Mouse (Mus musculus) thymus, postnatal 0 days (tissue): ENCODE results near the gene Por. TPM values are rescaled to one million over a fixed set of nuclear protein-coding genes. Genes with fewer than 3 reads are reported as not detected.

Experiments
- DNase-seq: peaks from one replicate; pipeline ENCODE4 v3.0.0-alpha.2; 2015; ENCODE audit warnings: low spot score
- polyA plus RNA-seq: library from polyadenylated mRNA; unstranded; fragments of >200 nt; fragmentation: Nextera tagmentation; extraction: Ambion mirVana; gene quantifications from 2 replicates; pipeline ENCODE4 v1.2.1, GENCODE M21; 2015

The Por gene
- polyA plus RNA-seq, 1 experiment from 2014 or later, result 45.8 TPM

DNA sequence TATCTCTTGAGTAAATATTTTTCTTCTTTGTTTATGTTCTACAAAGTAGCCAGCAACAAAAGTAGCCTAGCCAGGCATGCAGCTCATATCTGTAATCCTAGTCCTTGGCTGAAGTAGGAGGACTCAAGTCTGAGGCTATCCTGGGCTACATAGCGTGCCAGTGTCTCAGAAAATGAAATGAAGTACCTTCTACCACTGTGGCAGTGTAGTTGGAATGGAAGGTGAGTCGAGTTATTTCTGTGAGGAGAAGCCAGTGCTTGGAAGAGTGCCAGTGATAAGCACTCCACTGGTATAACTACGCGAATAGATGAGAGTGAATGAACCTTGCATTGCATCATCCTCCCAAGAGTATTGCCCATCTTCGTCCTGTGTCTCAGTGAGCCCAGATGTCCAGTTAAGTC is 27.9 kb downstream of the Por start:
- DNase-seq, result no peak

DNA sequence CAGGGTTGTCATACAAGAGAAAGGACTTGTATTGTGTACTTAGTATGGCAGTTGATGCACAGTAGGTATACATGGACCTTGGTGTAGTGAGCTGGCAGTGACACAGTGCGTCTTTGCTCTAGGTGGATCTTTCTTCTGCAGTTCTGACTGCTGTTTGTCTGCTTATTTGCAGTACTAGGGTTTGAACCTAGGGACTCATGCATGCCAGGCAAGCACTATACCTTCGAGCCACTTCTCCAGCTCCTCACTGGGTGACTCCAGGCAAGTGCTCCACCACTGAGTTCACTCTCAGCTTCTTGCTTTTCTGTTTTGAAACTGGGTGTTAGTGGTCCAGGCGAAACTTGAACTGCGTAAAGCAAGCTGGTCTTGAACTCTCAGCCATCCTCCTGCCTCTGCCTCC is 31.8 kb downstream of the Por start:
- no peak for DNase-seq

DNA sequence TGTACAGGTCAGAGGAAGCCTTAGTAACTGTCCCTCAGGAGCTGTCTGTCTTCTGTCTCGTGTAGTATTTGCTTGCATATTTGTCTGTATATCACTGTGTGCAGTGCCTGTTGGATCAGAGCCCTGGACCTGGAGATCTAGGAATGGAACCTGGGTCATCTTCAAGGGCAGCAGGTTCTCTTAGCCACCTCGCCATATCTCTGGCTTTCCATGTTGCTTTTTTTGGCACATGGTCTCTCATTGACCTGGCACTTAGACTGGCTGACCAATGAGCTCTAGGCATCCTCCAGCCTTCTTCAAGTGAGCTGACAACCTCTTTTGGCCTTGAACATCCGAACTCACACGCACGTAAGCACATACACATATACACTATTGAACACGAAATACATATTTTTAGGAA is 32.4 kb downstream of the Por start:
- DNase-seq, result no peak

DNA sequence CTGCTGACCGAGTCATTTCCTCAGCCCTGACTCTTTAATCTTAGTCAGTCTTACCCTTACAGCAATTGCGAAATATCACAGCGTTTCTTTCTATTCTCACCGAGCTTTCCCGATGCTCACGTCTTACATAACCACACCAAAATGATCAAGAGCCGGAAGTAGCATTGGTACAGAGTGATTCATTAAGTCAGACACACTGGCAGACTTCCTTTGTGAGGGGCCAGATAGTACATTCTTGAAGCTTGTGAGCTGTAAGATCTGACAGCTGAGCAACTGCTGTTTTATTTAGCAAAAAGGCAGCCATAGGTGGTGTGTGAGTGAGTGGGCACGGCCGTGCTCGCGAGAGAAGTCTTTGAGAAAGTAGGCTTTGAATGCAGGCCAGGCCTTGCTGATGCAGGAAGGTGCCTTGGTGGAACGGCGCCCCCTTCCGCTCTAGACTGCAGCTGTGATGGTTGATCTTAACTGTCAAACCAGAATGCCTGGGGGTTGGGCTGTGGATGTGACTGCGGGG is 32.9 kb downstream of the Por start:
- DNase-seq, result peak; percentile 93

DNA sequence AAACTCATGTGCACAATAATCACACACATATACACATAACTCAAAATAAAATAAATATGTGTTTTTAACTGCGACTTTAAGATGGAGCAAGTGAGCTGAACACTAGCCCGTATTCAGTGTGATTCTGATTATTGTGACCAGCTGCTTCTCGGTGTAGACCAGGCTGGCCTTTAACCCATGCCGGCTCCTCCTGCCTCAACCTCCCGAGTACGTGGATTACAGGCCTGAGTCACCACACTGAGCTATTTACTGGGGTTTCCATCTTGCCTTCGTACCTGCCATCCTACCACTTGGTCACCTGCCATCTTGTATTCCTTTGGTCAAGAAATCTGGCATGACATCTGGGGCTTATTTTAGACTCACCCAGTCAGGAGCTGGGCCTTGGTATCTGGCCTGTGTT is 33.6 kb downstream of the Por start:
- no peak for DNase-seq

DNA sequence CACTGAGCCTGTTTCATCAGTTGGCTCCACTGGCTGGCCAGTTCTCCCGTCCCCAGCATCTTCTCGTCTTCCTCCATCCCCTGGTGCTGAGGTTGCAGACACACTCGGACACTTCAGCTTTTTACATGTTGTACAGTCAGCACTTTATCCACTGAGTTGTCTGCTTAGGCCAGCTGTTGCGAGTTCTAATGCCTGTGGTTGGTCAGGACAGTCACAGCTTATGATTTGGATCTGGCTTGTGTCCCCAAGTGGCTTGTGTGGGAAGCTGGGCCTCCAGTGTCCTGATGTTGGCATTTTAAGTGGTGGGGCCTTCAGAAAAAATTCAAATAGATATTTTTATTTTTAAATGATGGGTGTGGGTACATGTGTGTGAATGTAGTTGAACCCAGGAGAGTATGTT is 35.5 kb downstream of the Por start:
- no peak for DNase-seq

DNA sequence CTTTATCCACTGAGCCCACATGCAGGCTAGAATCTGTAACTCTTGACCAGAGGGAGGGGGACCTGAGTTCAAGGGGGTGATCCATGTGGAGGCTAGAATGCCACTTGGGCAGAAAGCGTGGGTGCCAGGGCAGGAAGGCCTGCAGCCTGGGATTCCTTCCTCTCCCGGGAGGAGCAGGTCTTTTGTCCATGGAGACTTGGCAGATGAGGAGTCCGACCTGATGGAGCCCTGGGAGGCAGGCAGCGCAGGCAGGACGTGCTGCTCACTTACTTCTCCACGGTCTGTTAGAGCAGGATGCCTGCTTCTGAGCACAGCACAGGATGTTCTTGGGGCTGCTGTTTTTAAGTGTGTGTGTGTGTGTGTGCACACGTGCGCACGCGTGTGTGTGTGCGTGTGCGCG is 37.2 kb downstream of the Por start:
- no peak for DNase-seq

DNA sequence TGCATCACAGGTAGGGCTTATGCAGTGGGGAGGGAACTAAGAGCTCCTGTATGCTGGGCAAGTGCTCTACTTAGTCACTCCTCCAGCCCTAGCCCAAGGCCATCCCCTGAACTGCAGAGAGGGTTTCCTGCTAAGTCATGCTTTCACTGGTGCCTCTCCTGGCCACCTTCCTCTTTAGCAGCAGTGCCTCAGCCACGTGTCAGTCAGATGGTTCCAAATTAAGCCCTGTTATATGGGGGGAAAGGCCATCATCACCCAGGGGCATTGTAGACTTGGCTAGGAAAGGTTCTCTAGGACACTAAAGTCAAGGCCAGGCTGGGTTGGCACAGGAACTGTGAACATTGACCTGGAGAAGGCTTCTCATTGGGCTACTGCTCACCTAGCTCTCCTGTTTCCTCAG is 38.0 kb downstream of the Por start:
- no peak for DNase-seq

DNA sequence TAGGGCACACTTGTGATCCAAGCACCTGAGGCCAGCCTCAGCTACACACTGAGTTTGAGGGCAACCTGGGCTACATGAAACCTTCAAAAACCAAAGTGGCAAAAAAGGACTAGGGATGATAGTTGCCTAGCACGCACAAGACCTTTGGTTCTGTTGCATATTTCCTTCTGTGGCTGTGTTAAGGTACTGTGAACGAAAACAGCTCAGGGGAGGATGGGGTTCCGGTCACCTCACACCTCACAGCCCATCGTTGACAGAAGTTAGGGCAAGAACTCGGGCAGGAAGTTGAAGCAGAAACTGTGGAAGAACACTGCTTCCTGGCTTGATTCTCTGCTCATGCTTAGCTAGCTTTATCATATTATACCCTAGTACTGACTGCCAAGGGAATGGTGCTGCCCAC is 39.9 kb downstream of the Por start:
- DNase-seq, result no peak

DNA sequence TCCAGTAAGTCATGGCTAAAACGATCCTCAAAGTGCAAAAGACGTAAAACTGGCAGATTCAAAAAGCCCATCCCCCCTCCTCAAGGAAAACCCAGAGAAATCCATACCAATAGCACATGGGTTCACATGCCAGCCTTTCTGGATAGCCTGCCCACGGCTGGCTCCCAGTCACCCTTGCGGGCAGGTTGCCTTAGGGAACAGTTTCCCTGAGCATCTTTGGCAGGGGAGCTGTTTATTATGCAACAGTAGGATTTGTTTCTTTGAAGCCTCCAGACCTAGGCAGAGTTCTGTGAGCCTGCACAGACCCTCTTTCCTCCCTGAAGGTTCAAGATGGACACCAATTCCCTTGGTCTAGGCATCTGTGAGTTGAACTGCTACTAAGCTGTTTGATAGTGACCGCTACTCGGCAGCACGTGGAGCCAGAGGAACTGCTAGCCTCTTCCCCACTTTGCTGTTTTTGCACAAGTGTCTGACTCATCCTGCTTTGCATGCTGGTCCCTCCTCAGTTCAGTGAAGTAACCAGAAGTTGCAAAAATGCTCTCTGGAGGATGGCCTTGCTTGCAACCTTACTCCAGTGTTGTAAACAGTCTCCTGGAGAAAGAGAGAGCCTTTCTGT is 40.9 kb downstream of the Por start:
- DNase-seq, result no peak

DNA sequence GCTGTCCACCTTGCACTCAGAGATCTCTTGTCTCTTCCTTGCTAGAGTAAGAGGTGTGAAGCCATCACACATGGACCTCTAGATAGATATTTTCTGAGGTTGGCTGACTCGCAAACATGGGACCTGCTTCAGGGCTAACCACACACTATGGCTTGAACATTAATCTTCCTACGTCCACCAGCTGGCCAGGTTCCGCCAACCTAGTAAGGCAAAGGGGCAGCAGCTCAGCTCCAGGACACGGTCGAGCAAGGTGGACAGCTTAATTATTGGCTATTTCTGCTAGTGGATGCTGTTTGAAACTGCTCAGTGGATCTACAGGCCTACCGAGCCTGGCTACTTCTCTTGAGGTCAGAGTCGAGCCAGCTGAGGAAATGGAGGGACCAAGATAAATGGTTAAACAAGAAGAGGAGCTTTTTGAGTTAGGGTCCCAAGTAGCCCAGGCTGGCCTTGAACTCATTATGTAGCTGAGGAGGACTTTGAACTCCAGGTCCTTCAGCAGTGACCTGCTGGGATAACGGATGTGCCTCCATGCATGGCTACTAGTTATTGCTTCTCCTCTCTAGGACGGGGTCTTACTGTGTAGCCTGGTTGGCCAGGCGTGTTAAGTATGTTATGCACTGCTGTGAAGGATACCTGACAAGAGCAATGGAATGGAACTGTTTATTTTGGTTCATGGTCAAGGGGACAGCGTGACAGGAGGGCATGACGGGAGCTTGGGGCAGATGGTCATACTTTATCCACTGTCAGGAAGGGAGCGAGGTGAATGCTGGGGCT is 41.9 kb downstream of the Por start:
- DNase-seq, result no peak

DNA sequence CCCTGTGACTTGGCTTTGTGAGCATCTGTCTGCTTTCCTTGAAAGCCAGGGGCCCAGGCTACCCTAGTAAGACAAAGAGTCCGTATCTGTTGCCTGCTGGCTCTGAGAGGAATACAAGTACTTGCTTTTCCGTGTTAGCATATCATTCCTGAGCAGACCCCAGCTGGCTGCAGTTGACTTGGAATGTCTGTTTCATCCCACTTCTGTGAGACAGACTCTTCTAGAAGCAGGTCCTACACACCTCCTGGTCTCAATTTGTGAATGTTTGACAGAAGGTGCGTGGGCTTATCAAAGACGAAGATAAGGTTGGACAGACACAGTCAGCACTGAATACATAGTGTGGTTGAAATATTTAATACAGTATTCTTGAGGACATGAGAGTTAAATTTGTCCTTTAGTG is 43.0 kb downstream of the Por start:
- DNase-seq, result no peak

DNA sequence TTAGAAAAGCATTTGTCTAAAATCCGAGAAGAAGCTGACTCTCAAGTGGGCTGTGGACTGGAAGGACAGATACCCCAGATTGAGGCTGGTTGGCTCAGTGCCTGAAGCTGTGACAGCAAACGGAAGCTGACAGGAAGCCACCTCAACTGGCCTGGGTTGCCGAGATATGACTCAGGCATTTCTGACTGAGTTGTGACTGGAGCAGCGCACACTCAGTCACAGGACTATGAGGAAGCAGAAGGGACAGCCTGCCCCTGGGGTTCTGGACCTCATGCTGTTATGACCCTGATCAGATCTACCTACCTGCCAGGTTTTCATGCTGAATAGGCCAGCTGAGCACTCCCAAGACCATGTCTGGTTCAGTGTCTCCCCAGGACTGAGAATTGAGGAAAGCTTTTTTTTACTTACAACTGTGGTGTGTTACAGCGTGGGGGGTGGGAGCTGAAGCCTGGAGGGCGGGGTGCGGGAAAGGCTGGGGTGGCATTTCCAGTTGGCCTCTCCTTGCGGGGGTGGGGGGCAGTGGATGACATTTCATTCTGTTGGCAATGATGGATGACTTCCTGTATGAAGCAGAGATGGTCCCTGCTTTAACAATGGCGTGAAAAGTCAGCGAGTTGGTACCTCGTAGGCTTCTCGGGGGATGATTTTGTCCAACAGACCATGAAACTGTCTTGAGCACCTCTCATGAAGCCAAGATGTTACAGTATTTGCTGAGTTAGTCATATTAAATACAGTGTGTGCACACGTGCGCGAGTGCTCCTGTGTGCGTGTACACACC is 43.8 kb downstream of the Por start:
- peak; percentile 68 for DNase-seq

DNA sequence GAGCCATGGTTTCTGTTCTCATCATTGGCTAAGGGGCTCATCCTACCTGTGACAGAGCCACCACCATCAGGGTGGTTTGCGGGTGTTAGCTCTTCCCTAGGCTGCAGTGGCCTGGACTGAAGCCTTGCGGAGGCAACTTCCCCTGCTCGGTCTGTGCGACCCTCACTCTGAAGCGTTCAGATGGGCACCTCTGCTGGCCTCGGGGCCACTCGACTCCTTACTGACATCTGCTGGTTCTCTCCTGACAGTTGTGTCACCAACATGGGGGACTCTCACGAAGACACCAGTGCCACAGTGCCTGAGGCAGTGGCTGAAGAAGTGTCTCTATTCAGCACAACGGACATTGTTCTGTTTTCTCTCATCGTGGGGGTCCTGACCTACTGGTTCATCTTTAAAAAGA is 45.8 kb downstream of the Por start:
- DNase-seq, result no peak

DNA sequence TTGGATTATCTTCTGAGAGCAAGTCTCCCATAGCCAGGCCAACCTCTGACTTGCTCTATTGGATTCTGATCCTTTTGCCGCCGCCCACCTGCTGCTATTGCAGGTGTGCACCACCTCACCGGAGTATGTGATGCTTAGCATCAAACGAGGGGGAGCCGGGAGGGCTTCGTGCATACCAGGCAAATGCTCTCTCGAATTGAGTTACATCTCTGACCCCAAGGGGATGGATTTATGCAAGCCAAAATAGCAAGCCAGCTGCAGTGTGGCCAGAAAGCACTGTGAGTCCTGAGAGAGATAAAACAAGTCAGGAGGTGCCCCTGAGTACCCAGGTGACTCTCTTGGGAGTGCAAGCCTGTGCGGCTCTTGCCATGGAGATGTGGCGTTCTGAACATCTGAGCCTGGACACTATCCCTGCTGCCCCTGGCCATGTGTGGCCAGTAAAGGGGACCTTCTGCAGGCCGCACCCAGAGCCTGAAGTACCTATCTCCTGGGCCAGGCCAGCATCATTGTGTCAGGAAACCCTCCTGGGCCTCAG is 49.8 kb downstream of the Por start:
- DNase-seq, result no peak

DNA sequence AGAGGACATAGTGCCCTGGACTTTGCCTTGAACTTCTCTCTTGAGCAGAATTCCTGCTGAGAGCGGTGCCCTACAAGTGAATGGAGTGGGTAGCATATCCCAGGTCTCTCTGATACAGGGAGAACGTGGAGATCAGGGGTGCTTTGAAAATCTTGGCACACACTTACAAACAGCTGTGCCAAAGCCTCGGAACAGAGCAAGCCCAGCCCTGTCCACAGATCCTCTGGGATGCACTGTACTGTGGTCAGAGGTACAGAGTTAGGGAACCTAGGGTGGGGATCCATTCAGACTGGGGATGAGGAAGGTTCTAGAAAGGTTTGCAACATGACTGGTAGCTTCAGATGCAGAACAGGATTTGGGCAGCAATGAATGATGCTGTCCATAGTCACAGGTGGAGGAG is 50.3 kb downstream of the Por start:
- DNase-seq, result no peak

DNA sequence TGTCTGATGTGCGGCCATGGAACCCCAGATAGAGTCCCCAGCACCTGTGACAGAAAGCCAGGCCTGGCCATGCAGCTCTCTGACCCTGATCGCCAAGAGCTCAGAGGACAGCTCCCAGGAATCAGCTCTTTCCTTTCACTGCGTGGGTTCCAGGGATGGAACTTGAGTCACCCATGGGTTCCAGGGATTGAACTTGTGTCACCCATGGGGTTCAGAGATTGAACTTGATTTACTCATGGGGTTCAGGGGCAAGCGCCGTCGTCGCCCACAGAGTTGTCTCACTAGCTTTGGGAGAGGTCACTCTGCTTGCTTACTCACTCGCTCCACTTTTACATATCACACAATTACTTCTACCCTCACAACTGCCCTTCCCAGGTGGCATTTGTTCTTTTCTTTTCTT is 51.2 kb downstream of the Por start:
- no peak for DNase-seq

DNA sequence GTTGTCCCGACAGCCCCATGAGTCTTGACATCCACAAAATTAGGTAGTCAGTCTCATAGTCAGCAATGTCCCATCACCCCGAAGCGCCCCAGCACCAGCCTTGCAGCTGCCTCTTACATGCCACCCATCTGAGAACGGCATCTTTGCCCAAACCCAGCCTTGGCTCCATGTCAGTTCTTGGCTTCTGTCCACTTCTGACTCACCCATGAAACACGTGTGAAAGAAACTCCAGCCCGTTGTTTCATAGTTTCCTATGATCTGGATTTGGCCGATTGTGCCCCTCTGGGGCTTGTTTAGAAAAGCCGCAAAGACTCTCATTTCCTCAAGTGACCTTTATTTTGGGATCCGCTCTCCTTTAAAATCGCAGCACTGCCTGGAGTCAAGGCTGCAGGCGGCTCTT is 52.3 kb downstream of the Por start:
- DNase-seq, result no peak

DNA sequence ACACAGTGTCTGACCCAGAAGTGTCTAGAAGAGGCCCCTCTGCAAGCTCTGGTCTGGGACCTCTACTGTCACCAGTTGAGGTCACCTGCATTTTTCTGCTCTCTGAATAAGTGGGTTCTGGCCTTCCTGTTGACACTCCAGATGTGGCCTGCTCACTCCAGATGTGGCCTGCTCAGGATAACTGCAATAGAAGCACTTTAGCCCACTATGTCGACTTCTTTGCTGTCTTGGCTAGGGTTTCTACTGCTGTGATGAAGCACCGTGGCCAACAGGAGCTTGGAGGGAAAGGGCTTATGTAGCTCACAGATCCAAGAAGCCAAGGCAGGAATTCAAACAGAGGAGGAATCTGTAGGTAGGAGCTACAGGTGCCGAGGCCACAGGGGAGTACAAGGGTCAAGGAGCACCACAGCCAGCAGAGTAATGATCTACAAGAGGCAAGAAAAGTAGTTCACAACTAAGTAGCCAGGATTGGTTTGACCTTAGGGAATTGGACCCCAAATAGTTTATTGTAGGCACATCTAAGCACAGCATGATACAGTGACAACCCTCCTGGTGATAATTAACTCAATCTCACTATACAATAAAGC is 53.4 kb downstream of the Por start:
- no peak for DNase-seq

DNA sequence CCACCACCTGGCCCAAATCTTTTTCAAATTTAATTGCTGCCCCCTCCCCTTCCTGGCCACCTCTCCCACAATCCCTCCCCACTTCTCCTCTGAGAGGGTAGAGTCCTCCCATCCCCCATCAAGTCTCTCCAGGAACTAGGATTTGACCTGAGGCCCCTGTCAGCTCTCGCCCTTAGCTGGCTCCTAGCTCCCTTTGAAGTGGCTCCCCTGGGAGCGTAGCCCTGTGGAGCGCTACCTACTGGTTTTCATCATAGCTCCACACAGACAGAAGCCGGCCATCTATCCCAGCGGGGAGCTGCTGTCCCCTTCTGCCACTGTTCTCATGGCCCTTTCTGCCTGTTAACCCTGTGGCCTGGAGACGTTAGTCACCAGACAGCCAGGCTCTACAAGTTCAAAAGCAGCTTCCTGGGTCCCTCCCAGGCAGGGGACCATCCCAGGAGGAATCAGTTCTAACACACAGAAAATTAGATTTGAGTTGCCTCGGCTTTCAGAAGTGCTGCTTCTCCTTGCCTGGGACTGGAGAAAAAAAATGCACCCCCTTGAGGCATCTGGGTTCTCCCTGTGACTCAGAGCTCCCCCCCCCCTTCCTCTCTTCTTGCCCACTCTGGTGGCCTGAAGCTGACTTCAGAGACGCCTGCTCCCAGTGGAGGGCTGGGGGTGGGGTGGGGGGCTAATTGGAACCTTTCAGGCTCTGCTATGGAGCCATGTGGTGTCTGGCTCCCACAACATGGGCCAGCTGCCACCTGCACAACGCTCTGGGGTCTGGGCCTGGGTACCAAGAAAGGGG is 54.9 kb downstream of the Por start:
- DNase-seq, result no peak

DNA sequence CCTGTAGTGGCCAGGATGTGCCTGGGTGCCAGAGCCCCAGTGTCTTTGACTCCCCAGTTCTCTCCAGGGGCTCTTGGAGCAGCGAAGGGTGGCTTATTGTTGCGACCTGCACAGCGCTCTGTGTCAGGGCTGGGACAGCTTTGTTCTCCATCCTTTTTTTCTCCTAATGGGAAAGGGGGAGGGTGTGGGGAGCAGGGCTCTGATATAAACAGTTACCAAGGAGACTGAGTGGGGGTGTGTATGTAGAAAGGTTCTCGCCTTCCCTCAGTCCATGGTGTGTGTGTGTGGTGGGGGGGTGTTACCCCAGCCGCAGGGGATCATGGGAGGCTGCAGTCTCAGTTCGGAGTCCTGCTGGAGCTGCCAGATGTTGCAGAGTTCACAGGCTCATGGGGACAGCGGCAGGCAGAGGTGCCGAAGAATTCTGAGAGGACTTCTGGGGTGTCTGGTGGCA is 55.6 kb downstream of the Por start:
- no peak for DNase-seq
